Mouse (Mus musculus): ENCODE measurements around the gene Csmd2. TPM values are rescaled to one million over a fixed set of nuclear protein-coding genes. Genes with fewer than 3 reads are reported as not detected.

Csmd2 gene
- polyA plus RNA-seq, 1 experiment from 2014 or later = 11.2 TPM

DNA sequence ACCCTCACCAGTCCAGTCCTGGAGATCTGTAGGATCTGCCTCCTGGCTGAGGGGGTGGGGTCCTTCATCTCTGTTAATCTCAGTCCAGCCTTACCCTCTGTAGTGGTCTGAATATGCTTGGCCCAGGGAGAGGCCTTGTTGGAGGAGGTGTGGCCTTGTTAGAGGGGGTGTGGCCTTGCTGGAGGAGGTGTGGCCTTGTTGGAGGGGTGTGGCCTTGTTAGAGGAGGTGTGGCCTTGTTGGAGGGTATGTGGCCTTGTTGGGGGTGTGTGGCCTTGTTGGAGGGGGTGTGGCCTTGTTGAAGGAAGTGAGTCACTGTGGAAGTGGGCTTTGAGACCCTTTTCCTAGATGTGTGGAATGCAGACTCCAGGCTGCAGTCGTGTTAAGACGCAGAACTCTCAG is 3.2 kb upstream of the Csmd2 start:
- no peaks in the 10 kb centered on the region for H3K36me3 ChIP-seq (ENCODE audit: control insufficient read depth, insufficient read depth, low read length)
- H3K9me3 ChIP-seq (ENCODE audit: control insufficient read depth, low read length) = no peaks in the 10 kb centered on the region
- H3K27ac ChIP-seq (ENCODE audit: low read depth, low read length) = no peak overlapping the region
- WGBS = 93% methylated on average over 2 of the region's 2 CpGs
- 0 out of 2 replicates have a peak, but pooled peaks cover 6% of the 10 kb centered on the region for H3K27me3 ChIP-seq (replicated peaks; ENCODE audit: control insufficient read depth, insufficient read depth, low read length)
- no peak overlapping the region for H3K9ac ChIP-seq (ENCODE audit: low read depth, low read length)
- no peak overlapping the region for H3K4me2 ChIP-seq (ENCODE audit: low read length)
- H3K4me1 ChIP-seq (ENCODE audit: control insufficient read depth, insufficient read depth, low read depth, low read length) = peaks cover 23% of the 10 kb centered on the region
- no peak overlapping the region for H3K4me3 ChIP-seq (ENCODE audit: low read length)
- ATAC-seq = no peak

DNA sequence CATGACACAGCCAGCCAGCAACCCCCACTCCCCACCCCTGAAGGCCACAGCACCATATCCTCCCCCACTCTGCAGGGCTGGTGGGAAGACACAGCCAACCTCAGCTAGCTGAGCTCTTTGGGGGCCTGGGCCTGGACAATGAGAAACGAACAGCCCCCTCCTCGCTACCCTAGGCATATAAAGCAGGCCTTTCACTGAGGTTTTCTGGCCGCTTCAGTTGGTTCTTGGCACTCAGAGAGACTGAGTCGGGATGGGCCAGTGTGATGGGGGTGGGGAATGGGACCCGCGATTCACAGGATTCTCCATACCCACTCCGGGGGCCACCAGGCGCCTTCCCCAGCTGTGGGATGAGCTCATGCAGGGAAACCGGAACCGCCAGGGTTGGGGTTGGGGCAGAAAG is 1.8 kb upstream of the Csmd2 start:
- Histone ChIP-seq H3K36me3 (ENCODE audit: control insufficient read depth, insufficient read depth, low read length) (no peaks in the 10 kb centered on the region), H3K4me3 (ENCODE audit: low read length) (peak overlapping the region; percentile 79), H3K4me2 (ENCODE audit: low read length) (peak overlapping the region; percentile 80), H3K9ac (ENCODE audit: low read depth, low read length) (peak overlapping the region; percentile 88), H3K27me3 (replicated peaks; ENCODE audit: control insufficient read depth, insufficient read depth, low read length) (0 out of 2 replicates have a peak, but pooled peaks cover 3% of the 10 kb centered on the region), H3K9me3 (ENCODE audit: control insufficient read depth, low read length) (no peaks in the 10 kb centered on the region), H3K27ac (ENCODE audit: low read depth, low read length) (peak overlapping the region; percentile 90), H3K4me1 (ENCODE audit: control insufficient read depth, insufficient read depth, low read depth, low read length) (peaks cover 31% of the 10 kb centered on the region)
- ATAC-seq = peak; percentile 88
- WGBS = 15% methylated on average over 10 of the region's 10 CpGs

DNA sequence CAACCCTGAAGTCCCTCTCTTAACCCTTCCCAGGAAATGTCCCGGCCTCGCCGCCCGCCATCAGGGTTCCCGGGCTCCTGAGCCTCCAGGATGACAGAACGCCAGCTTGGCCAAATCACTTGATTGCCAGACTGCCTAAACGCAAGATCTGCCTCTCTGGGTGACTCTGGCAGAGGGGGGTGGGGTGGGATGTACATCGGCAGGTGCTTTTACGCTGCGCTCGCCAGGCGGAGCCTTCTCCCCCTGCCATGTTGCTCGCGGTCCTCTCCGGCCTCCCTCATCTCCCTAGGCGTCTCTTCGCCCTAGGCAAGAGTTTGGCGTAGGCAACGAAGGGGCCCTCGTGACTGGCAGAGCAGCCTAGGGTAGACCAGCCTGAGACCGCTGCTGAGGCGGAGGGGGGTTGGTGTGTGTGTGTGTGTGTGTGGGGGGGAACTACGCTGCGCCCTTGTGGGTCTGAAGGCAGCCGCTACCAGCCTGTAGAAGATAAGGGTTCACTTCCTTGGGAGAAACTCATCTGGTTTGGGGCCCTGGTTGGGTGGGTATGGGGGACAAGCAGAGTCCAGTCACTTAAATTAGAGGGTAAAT is 1.1 kb upstream of the Csmd2 start:
- H3K9me3 ChIP-seq (ENCODE audit: control insufficient read depth, low read length) = no peaks in the 10 kb centered on the region
- H3K27ac ChIP-seq (ENCODE audit: low read depth, low read length) = peak overlapping the region; percentile 90
- H3K27me3 ChIP-seq (replicated peaks; ENCODE audit: control insufficient read depth, insufficient read depth, low read length) = 0 out of 2 replicates have a peak, but pooled peaks cover 3% of the 10 kb centered on the region
- peaks cover 31% of the 10 kb centered on the region for H3K4me1 ChIP-seq (ENCODE audit: control insufficient read depth, insufficient read depth, low read depth, low read length)
- no peaks in the 10 kb centered on the region for H3K36me3 ChIP-seq (ENCODE audit: control insufficient read depth, insufficient read depth, low read length)
- peak overlapping the region; percentile 88 for H3K9ac ChIP-seq (ENCODE audit: low read depth, low read length)
- peak overlapping the region; percentile 80 for H3K4me2 ChIP-seq (ENCODE audit: low read length)
- WGBS = 3% methylated on average over 25 of the region's 25 CpGs
- ATAC-seq = 0 out of 2 replicates have a peak, but pooled peaks have one; percentile 22
- H3K4me3 ChIP-seq (ENCODE audit: low read length) = peak overlapping the region; percentile 79

DNA sequence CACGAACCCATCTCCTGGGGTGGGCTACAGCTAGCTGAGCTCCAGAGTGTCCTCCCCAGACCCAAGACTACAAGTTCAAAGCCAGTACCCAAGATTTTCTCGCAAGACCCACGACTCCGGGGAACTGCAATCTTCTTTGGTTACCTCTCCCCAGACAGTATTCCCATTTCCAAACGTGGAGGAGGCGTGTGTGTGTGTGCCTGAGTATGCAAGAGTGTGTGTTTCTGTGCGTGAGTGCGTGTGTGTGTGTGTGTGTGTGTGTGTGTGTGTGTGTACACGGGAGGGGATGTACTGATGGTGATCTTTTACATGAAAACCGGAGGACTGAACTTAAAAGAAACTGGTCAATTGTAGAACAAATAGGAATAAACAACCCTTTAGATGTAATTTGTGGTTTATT is 387 bp upstream of the Csmd2 start:
- 4% methylated on average over 10 of the region's 10 CpGs for WGBS
- no peak for ATAC-seq

DNA sequence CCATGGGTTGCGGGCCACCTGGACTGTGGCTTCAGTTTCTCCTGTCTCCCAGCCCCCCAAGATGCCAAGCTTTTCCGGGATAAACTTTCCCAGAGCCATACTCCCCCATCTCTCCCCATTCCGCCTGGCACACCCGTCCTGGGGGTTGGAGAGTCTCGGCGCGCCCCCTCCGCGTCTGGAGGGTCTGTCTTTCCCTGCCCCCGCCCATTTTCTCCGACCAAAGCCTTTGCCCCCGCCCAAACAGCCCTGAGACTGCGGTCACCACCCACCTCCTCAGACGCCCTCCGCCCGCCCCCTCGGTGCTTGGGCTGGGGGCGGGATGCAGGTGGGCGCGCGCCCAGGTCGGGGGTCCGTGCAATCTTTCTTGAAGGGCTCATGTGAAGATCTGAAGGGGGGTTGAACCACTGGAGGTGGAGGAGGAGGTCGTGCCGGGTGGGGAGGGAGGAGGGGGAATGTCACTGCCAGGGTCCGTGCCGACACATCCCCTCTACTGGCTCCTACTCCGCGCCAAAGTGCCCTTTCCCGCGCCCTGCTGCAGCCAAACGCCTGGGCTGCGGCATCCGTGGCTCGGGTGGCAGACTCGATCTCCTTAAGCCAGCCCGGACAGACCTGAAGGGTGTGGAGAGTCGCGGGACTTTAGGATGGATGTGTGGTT is 996 bp downstream of the Csmd2 start:
- H3K27me3 ChIP-seq (replicated peaks; ENCODE audit: control insufficient read depth, insufficient read depth, low read length) = 0 out of 2 replicates have a peak, but pooled peaks cover 3% of the 10 kb centered on the region
- peak overlapping the region; percentile 88 for H3K9ac ChIP-seq (ENCODE audit: low read depth, low read length)
- WGBS = under 1% methylated on average over 39 of the region's 39 CpGs
- peaks cover 31% of the 10 kb centered on the region for H3K4me1 ChIP-seq (ENCODE audit: control insufficient read depth, insufficient read depth, low read depth, low read length)
- no peaks in the 10 kb centered on the region for H3K9me3 ChIP-seq (ENCODE audit: control insufficient read depth, low read length)
- no peak for ATAC-seq
- H3K27ac ChIP-seq (ENCODE audit: low read depth, low read length) = peak overlapping the region; percentile 90
- peak overlapping the region; percentile 79 for H3K4me3 ChIP-seq (ENCODE audit: low read length)
- no peaks in the 10 kb centered on the region for H3K36me3 ChIP-seq (ENCODE audit: control insufficient read depth, insufficient read depth, low read length)
- H3K4me2 ChIP-seq (ENCODE audit: low read length) = peak overlapping the region; percentile 80

More for the DNA sequence above, 387 bp upstream of the Csmd2 start:
- H3K27ac ChIP-seq (ENCODE audit: low read depth, low read length) = peak overlapping the region; percentile 90
- peak overlapping the region; percentile 88 for H3K9ac ChIP-seq (ENCODE audit: low read depth, low read length)
- no peaks in the 10 kb centered on the region for H3K9me3 ChIP-seq (ENCODE audit: control insufficient read depth, low read length)
- H3K4me2 ChIP-seq (ENCODE audit: low read length) = peak overlapping the region; percentile 80
- H3K27me3 ChIP-seq (replicated peaks; ENCODE audit: control insufficient read depth, insufficient read depth, low read length) = 0 out of 2 replicates have a peak, but pooled peaks cover 3% of the 10 kb centered on the region
- no peaks in the 10 kb centered on the region for H3K36me3 ChIP-seq (ENCODE audit: control insufficient read depth, insufficient read depth, low read length)
- peak overlapping the region; percentile 79 for H3K4me3 ChIP-seq (ENCODE audit: low read length)
- H3K4me1 ChIP-seq (ENCODE audit: control insufficient read depth, insufficient read depth, low read depth, low read length) = peaks cover 31% of the 10 kb centered on the region

DNA sequence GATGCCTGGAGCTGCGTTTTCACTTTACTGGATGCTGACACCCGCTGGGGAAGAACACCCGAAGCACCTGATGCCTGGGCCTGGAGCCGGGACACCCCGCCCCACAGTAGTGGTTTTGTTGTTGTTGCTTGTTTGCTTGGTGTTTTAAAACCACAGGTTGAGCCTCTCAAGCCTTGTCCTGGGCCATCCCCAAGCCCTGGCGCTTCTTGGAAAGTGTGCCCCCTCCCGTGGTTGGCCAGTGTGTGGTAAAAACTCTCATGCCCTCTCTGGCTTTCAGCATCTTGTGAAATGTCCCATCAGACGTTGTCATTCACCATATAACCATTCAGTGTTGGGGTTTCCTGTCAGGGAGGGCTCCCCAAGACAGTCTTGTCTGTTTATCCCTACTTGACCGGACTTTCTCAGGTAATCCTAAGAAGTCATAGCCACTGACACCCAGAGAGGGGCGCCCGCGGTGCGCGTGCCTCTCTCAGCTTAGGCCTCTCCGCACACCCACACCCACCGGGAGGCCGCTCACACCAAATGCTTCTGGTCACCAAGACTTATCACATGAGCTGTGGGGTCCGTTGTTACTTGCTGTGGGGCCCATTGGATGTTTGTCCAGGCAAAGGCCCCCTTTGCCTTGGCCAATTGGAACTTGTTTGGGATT is 1.8 kb downstream of the Csmd2 start:
- WGBS = 6% methylated on average over 18 of the region's 18 CpGs

DNA sequence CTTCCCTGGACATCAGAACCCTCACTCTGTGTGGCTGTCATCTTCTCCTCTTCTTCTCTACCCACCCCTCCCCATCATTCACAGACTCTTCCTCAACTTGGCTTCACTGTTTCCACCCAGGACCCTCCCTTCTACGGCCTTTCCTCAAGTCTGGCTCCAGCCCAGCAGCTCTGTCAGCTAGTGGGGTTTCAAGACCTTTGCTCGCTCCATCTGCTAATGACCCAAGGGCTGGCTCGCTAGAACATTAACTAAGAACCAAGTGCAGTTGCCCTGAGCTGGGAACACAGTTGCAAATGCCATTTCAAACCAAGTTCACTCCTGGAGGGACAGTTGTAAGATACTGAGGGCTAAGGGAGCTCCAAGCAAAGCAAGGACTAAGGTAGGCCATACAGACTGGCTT is 11.6 kb downstream of the Csmd2 start:
- Histone ChIP-seq H3K4me1 (ENCODE audit: control insufficient read depth, insufficient read depth, low read depth, low read length) (no peaks in the 10 kb centered on the region; the same call in 1 of the 2 replicates), H3K4me2 (ENCODE audit: low read length) (no peak overlapping the region), H3K9ac (ENCODE audit: low read depth, low read length) (no peak overlapping the region), H3K27me3 (replicated peaks; ENCODE audit: control insufficient read depth, insufficient read depth, low read length) (no peaks in the 10 kb centered on the region), H3K4me3 (ENCODE audit: low read length) (no peak overlapping the region), H3K36me3 (ENCODE audit: control insufficient read depth, insufficient read depth, low read length) (no peaks in the 10 kb centered on the region), H3K9me3 (ENCODE audit: control insufficient read depth, low read length) (no peaks in the 10 kb centered on the region), H3K27ac (ENCODE audit: low read depth, low read length) (no peak overlapping the region)
- 74% methylated on average over 3 of the region's 3 CpGs for WGBS
- no peak for ATAC-seq

More for the DNA sequence above, 1.8 kb downstream of the Csmd2 start:
- Histone ChIP-seq H3K4me1 (ENCODE audit: control insufficient read depth, insufficient read depth, low read depth, low read length) (peaks cover 31% of the 10 kb centered on the region), H3K27ac (ENCODE audit: low read depth, low read length) (no peak overlapping the region), H3K9me3 (ENCODE audit: control insufficient read depth, low read length) (no peaks in the 10 kb centered on the region), H3K4me3 (ENCODE audit: low read length) (peak overlapping the region; percentile 79), H3K9ac (ENCODE audit: low read depth, low read length) (peak overlapping the region; percentile 88), H3K36me3 (ENCODE audit: control insufficient read depth, insufficient read depth, low read length) (no peaks in the 10 kb centered on the region), H3K4me2 (ENCODE audit: low read length) (peak overlapping the region; percentile 80), H3K27me3 (replicated peaks; ENCODE audit: control insufficient read depth, insufficient read depth, low read length) (0 out of 2 replicates have a peak, but pooled peaks cover 3% of the 10 kb centered on the region)
- ATAC-seq = peak; percentile 38; the same call in 1 of the 2 replicates

DNA sequence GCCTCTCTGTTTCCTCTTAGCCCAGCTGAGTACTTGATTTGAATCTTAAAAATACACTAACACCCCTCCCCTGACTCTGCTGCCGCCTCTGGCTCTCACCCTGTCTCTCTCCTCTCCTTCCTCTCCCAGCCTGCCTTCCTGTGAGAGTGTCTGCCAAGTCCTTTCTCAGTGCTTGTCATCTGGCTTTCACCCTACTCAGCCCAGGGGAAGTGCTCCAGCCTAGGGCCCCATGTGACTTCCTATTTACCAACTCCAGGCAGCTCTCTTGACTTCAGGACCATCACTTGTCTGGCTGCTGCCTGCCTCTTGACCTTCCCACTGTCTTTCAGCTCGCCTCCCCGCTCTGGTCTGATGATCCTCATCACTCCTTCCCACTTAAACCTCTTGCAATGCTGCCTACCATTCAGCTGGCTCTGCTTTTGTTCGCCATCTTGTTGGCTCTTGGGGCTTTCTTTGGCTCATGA is 15.0 kb downstream of the Csmd2 start:
- peak overlapping the region; percentile 32; the same call in 1 of the 2 replicates for H3K27ac ChIP-seq (ENCODE audit: low read depth, low read length)
- H3K36me3 ChIP-seq (ENCODE audit: control insufficient read depth, insufficient read depth, low read length) = no peaks in the 10 kb centered on the region
- no peak overlapping the region for H3K9ac ChIP-seq (ENCODE audit: low read depth, low read length)
- H3K4me3 ChIP-seq (ENCODE audit: low read length) = no peak overlapping the region
- no peaks in the 10 kb centered on the region; the same call in 1 of the 2 replicates for H3K4me1 ChIP-seq (ENCODE audit: control insufficient read depth, insufficient read depth, low read depth, low read length)
- H3K4me2 ChIP-seq (ENCODE audit: low read length) = no peak overlapping the region
- no peaks in the 10 kb centered on the region for H3K9me3 ChIP-seq (ENCODE audit: control insufficient read depth, low read length)
- no peaks in the 10 kb centered on the region for H3K27me3 ChIP-seq (replicated peaks; ENCODE audit: control insufficient read depth, insufficient read depth, low read length)
- peak; percentile 92 for ATAC-seq
- 75% methylated on average over 4 of the region's 4 CpGs for WGBS
